Mouse (Mus musculus): ENCODE results near the gene Hprt.

Gene Hprt

DNA sequence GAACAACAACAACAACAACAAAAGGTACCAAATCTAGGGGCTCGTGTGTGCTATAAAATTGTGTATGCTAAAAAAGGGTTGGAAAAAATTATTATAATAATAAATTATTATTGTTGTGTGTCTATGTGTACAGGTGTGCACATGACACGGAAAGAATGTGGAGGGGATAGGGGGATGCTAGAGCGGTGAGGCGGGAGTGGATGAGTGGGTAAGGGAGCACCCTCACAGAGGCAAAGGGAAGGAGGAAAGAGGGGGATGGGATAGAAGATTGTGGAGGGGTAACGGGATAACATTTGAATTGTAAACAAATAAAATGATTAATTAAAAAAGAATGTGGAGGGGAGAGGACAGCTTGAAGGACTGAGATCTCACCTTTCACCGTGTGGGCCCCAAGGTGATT lies 52.2 kb downstream of the Hprt start:
- in situ Hi-C loops (cut with MboI, MseI) = no loop called here

GRCm38 (mm10) chrX:53041006-53041405 lies 53.1 kb downstream of the Hprt start:
- in situ Hi-C loops (cut with MboI, MseI) = no loop called here

- in situ Hi-C loops (cut with MboI, MseI) = no loop called here
These were observed 57.4 kb downstream of the Hprt start for GRCm38 (mm10) chrX:53045187-53045903.

GRCm38 (mm10) chrX:53046033-53046432 lies 58.1 kb downstream of the Hprt start:
- in situ Hi-C loops (cut with MboI, MseI) = no loop called here

DNA sequence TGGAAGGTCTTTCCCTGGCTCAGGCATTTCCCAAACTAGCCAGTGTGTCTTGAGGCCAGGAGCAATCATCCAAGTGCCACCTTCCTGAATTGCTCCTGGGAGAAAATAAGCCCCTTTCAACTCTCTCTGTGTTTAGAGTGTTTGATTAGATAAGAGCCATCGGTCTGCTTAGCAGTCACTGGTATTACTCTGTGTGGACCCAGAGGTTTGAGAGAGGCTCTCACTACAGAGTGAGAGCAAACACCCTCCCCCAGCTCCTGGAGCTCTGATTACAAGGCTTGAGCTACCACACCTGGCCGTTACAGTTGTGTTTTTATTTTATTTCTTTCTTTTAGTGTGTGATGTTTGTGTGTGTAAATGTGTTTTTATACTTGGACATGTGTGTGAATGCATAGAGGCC lies 59.0 kb downstream of the Hprt start:
- in situ Hi-C loops (cut with MboI, MseI) = no loop called here

- in situ Hi-C loops (cut with MboI, MseI) = no loop called here
These were observed 61.3 kb downstream of the Hprt start for GRCm38 (mm10) chrX:53049196-53049595.

DNA sequence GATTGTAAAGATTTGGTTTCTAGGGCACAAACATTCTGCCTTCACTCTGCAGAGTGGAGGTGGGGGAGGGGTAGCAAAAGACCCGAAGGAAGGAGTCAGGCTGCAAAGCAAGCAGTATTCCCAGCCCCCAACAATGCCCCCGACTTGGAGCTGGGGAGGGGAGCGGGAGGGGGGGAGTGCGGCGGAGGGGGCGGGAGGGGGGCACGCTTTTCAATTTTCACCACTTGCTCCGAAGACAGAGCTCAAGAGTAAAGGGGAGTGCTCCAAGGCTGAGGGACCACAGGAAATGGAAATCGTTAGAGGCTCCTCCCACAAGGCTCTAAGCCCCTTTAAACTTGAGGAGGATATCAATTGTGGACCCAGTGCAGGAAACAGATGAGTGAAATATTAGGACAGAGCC lies 62.4 kb downstream of the Hprt start:
- in situ Hi-C loops (cut with MboI, MseI) = no loop called here

- in situ Hi-C loops (cut with MboI, MseI) = no loop called here
These were observed 64.9 kb downstream of the Hprt start for GRCm38 (mm10) chrX:53052652-53053500.

- in situ Hi-C loops (cut with MboI, MseI) = no loop called here
These were observed 65.9 kb downstream of the Hprt start for GRCm38 (mm10) chrX:53053885-53054284.

DNA sequence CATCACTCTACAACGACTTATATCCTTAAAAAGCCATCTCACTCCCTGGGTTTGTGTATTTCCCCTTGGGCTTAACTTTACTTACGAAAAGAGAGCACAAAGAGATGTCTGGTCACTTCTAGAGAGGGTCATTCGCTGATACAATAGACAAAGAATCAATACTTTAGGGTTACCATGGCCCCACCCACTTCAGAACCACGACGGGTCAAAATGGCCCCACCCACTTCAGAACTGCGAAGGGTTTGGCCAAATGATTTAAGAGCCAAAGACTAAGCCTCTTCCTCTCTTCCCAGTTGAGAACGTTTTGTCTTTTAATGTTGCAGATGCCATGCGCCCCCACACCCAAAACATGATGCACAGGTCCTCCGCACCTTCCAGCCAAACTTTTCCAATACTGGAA lies 67.8 kb downstream of the Hprt start:
- in situ Hi-C loops (cut with MboI, MseI) = no loop called here

- in situ Hi-C loops (cut with MboI, MseI) = no loop called here
These were observed 68.7 kb downstream of the Hprt start for GRCm38 (mm10) chrX:53056627-53057026.

DNA sequence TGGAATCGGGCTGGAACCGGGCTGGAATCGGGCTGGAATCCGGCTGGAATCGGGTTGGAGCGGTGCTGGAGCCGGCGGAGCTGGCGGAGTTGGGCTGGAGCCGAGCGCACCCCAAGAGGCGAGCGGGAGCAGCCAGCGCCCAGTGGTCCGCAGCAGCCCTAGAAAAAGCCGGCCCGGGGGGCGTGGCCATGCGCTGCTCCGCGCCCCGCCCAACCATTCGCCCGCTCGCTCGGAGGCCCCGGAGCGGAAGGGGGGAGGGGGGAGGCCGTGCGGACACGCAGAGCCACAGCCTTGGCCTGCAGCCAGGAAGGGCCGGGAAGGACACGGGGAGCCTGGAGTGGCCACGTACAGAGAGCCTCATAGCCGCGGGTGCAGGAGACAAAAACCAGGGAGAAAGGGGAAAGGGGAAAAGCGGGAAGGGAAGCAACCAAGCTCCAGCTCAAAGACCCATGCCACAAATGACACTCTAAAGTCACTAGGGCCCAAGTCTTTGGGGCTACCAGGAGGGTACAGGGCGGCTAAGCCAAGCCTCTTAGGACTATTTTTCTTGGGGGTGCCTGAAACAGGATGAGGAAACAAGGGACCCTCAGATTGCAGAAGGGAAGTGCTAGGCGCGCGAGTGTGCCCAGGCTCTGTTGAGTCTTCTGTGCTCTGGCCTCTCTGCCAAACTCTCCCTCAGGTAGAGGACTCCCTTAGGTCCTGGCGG lies 69.3 kb downstream of the Hprt start:
- in situ Hi-C loops (cut with MboI, MseI) = no loop called here

DNA sequence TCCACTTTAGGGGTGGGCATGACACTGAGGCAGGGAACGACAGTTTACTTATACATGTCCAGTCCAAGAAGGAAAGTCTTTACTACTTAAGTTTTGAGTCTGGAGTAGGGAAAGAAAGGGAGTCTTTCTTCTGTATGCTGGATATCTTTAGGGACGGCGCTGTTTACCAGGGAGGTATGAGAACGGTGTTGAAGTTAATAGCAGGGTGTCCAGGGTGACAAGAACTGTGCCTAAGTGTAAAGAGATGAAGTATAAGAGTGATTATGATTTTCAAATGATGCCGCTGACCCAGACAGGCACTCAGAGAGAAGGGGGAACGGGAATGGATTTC lies 69.8 kb downstream of the Hprt start:
- in situ Hi-C loops (cut with MboI, MseI) = no loop called here

DNA sequence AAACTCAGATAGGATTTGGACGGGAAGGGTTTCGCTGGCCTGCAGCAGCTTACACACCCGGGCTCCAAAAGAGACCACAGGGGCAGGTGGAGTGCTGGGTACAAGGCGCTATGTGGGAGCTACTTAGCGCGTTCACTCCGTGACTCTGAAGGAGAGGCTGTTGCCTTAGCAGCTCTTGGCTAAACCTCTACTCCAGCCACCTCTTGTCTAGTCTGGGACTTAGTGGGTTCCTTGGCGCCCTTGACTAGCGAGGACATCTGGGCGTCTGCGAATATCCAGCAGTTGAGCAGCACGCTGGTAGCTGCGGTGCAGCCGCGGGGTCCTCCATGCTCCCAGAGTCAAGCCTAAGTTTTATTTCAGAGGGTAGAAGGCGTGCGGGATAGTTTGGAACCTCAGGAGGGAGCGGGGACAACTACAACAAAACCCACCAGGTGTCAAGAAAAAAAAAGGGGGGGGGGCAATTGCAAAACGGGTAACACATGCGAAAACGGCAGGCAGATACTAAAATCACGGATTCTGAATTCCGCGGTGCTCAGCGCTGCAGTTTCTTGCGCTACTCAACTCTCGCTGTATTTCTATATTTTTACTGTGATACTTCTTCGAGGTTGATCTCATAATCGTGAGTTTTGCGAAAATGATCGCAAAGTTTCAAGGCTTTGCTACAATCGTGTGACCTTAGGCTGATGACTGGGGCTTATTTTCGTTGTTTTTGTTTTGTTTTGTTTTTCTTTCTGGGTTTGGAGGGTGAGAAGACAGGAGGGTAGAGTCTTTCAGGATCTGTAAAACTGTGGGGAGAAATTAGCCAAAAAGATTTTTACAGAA lies 70.7 kb downstream of the Hprt start:
- in situ Hi-C loops (cut with MboI, MseI) = no loop called here

DNA sequence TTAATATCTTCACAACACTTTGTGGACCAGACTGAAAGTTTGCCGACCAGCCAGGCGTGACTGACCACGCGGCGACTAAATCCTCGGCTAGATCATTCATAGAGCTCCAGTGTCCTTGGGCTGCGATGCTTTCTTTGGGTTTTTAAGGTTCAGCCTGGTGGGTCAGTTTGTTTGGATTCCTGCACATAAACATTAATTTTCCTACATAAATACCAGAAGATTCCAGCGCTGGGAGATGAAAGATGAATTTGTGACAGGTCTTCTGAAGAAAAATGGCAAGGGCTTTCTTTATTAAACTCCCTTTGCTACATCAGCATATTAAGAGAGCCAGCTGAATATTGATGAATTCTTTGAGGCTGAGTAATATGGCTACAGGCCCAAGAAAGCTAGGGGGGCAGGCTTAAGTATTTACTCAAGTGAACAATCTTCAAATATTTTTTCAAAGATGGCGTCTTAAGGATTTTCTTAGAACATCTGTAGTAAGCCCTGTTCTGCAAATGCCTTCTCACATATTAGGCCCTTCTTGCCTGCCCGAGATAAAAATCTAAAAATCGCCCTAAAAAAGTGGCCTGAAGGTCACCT lies 71.6 kb downstream of the Hprt start:
- in situ Hi-C loops (cut with MboI, MseI) = no loop called here

DNA sequence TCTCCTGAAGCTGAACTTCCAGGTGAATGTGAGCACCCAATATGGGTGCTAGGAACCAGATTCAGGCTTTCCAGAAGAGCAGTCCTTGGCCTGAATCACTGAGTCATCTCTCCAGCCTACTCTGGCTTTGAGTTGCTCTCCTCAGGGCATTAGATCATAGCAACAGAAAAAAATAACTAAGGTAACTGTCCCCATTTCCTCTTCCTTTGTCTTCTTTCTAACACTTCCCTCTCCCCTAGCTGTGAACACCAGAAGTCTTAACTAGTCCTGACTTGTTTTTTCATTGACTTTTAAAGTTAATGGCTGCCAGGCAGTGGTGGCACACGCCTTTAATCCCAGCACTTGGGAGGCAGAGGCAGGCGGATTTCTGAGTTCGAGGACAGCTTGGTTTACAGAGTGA lies 76.5 kb downstream of the Hprt start:
- in situ Hi-C loops (cut with MboI, MseI) = no loop called here

Measured in T-helper 1 cell (primary cell).